Mouse (Mus musculus) ES-Bruce4 (cell line): ENCODE measurements around the gene Srgap3.

ENCODE experiments used
- CTCF ChIP-seq: IDR thresholded peaks from one replicate; pipeline ENCODE4 v1.8.1; 2011; ENCODE audit warnings: low read depth, low read length
- POLR2A ChIP-seq: IDR thresholded peaks from one replicate; pipeline ENCODE4 v1.8.1; 2011; ENCODE audit warnings: low read length; ENCODE audit not compliant: insufficient read depth

GRCm38 (mm10) chr6:112684065-112684464, 263.0 kb downstream of the Srgap3 start:
- TF ChIP-seq CTCF (no peak), POLR2A (no peak)
